Mouse (Mus musculus): ENCODE results near the gene Tomm40l.

The Tomm40l gene

GRCm38 (mm10) chr1:171193911-171194830 lies 28.1 kb downstream of the Tomm40l start:
- DNase-seq (ENCODE audit: low read depth), result no peak

- DNase-seq (ENCODE audit: low read depth), result no peak
Observed at GRCm38 (mm10) chr1:171193093-171193840, 29.0 kb downstream of the Tomm40l start.

- DNase-seq (ENCODE audit: low read depth), result peak; percentile 58
Observed at GRCm38 (mm10) chr1:171192283-171192682, 30.0 kb downstream of the Tomm40l start.

GRCm38 (mm10) chr1:171190832-171191231 lies 31.5 kb downstream of the Tomm40l start:
- no peak for DNase-seq (ENCODE audit: low read depth)

- no peak for DNase-seq (ENCODE audit: low read depth)
Observed at GRCm38 (mm10) chr1:171189476-171190114, 32.7 kb downstream of the Tomm40l start.

- no peak for DNase-seq (ENCODE audit: low read depth)
Observed at GRCm38 (mm10) chr1:171189046-171189445, 33.3 kb downstream of the Tomm40l start.

- DNase-seq (ENCODE audit: low read depth), result peak; percentile 50
Observed at GRCm38 (mm10) chr1:171187851-171188700, 34.2 kb downstream of the Tomm40l start.

GRCm38 (mm10) chr1:171185655-171186054 lies 36.7 kb downstream of the Tomm40l start:
- DNase-seq (ENCODE audit: low read depth), result no peak

- peak; percentile 95 for DNase-seq (ENCODE audit: low read depth)
Observed at GRCm38 (mm10) chr1:171184314-171184713, 38.0 kb downstream of the Tomm40l start.

- peak; percentile 49 for DNase-seq (ENCODE audit: low read depth)
Observed at GRCm38 (mm10) chr1:171183620-171184019, 38.7 kb downstream of the Tomm40l start.

- DNase-seq (ENCODE audit: low read depth), result no peak
Observed at GRCm38 (mm10) chr1:171183025-171183424, 39.3 kb downstream of the Tomm40l start.

GRCm38 (mm10) chr1:171179487-171180171 lies 42.7 kb downstream of the Tomm40l start:
- peak; percentile 52 for DNase-seq (ENCODE audit: low read depth)

- no peak for DNase-seq (ENCODE audit: low read depth)
Observed at GRCm38 (mm10) chr1:171172779-171173178, 49.5 kb downstream of the Tomm40l start.

- DNase-seq (ENCODE audit: low read depth), result peak; percentile 85
Observed at GRCm38 (mm10) chr1:171171138-171171537, 51.2 kb downstream of the Tomm40l start.

GRCm38 (mm10) chr1:171169913-171170312 lies 52.4 kb downstream of the Tomm40l start:
- no peak for DNase-seq (ENCODE audit: low read depth)

GRCm38 (mm10) chr1:171168906-171169305 lies 53.4 kb downstream of the Tomm40l start:
- no peak for DNase-seq (ENCODE audit: low read depth)
